Mouse (Mus musculus) lung, adult 2 months (tissue): ENCODE measurements around the gene Slc19a1.

Experiments
- CTCF ChIP-seq: fragments of 200-500 bp; IDR thresholded peaks from 2 replicates; pipeline ENCODE4 v1.5.1; 2011; ENCODE audit warnings: mild to moderate bottlenecking, low read length, control low read depth; ENCODE audit not compliant: insufficient read depth
- POLR2A ChIP-seq: fragments of 200-500 bp; IDR thresholded peaks from 2 replicates; pipeline ENCODE4 v1.6.1; 2011; ENCODE audit warnings: low read depth, mild to moderate bottlenecking, control low read depth, low read length, borderline replicate concordance; ENCODE audit errors: extremely low read depth

DNA sequence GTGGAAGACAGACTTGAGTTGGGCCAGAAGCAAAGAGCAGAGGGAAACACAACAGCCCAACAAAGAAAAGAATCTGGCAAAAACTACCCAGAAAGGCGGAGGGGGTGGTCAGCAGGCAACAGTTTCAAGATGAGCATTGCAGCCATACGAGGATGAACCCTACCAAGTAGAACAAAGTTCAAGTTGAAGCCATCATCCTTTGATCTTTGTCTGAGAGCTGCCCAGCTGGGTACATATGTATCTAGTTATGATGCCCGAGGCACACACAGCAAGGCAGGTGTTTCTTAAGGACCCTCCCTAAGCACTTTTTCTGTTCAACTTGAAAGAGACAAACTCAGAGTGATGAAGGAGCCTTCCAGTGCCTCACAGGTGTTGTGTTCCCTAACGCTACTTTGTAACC is 67.7 kb downstream of the Slc19a1 start:
- TF ChIP-seq CTCF (no peak), POLR2A (no peak)
